Mouse (Mus musculus) erythroblast, embryonic 14.5 days (primary cell): Measurements from ENCODE around the gene Chst14.

Source experiments
- GATA1 ChIP-seq: IDR thresholded peaks from 2 replicates; pipeline ENCODE4 v1.6.1; 2012; ENCODE audit warnings: low read length, inconsistent platforms, mixed read lengths
- TAL1 ChIP-seq: IDR thresholded peaks from 3 replicates; pipeline ENCODE4 v1.6.1; 2012; ENCODE audit warnings: low read length, inconsistent platforms, mixed read lengths

DNA sequence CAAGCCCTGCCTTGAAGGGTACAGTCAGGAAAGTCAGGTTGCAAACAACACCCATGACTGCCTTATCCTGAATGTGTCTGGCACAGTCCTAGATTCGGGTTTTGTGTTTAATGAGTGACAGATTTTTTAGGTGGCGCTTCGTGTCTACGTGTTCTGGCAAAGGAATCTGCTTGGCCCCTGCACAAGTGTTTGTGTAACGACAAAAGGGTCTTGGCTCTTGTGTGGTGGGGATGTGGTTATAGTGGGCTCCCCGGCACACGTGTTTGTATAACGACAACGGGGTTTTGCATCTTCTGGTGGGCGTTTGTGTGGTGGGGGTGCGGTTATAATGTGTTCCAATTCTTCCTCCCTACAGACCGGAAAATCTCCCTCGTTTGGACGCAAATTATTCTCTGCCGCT lies 49.6 kb downstream of the Chst14 start:
- TF ChIP-seq GATA1 (no peak), TAL1 (no peak)
